Mouse (Mus musculus) kidney, postnatal 10 days (tissue): ENCODE measurements around the gene Itga9.
A peak's percentile ranks its signal among the peaks of the same experiment; 100 is the strongest.

Experiments used
- DNase-seq: peaks from one replicate; pipeline ENCODE4 v3.0.0; 2021; ENCODE audit warnings: mixed read lengths

The Itga9 gene

GRCm38 (mm10) chr9:118607701-118608401 lies 1.4 kb downstream of the Itga9 start:
- peak; percentile 36 for DNase-seq

GRCm38 (mm10) chr9:118608556-118608955 lies 2.1 kb downstream of the Itga9 start:
- no peak for DNase-seq

GRCm38 (mm10) chr9:118610060-118610459 lies 3.6 kb downstream of the Itga9 start:
- DNase-seq, result peak; percentile 72

GRCm38 (mm10) chr9:118611111-118611541 lies 4.6 kb downstream of the Itga9 start:
- DNase-seq, result peak; percentile 78

GRCm38 (mm10) chr9:118611958-118612581 lies 5.6 kb downstream of the Itga9 start:
- DNase-seq, result peak; percentile 51

- DNase-seq, result no peak
Observed at GRCm38 (mm10) chr9:118617237-118617636, 10.7 kb downstream of the Itga9 start.

- peak; percentile 56 for DNase-seq
Observed at GRCm38 (mm10) chr9:118618732-118619250, 12.3 kb downstream of the Itga9 start.

GRCm38 (mm10) chr9:118620807-118621206 lies 14.3 kb downstream of the Itga9 start:
- DNase-seq, result no peak

- no peak for DNase-seq
Observed at GRCm38 (mm10) chr9:118621691-118622090, 15.2 kb downstream of the Itga9 start.

- peak; percentile 87 for DNase-seq
Observed at GRCm38 (mm10) chr9:118622376-118623166, 16.1 kb downstream of the Itga9 start.

- DNase-seq, result no peak
Observed at GRCm38 (mm10) chr9:118623483-118623882, 17.0 kb downstream of the Itga9 start.

- DNase-seq, result no peak
Observed at GRCm38 (mm10) chr9:118624146-118624545, 17.7 kb downstream of the Itga9 start.

- peak; percentile 92 for DNase-seq
Observed at GRCm38 (mm10) chr9:118629763-118630379, 23.4 kb downstream of the Itga9 start.

- DNase-seq, result no peak
Observed at GRCm38 (mm10) chr9:118631775-118632757, 25.6 kb downstream of the Itga9 start.

GRCm38 (mm10) chr9:118632758-118633143 lies 26.3 kb downstream of the Itga9 start:
- peak; percentile 51 for DNase-seq

- DNase-seq, result no peak
Observed at GRCm38 (mm10) chr9:118638642-118639210, 32.2 kb downstream of the Itga9 start.

GRCm38 (mm10) chr9:118645698-118646355 lies 39.3 kb downstream of the Itga9 start:
- no peak for DNase-seq

- DNase-seq, result no peak
Observed at GRCm38 (mm10) chr9:118647495-118647894, 41.0 kb downstream of the Itga9 start.

GRCm38 (mm10) chr9:118650976-118651375 lies 44.5 kb downstream of the Itga9 start:
- no peak for DNase-seq

- peak; percentile 68 for DNase-seq
Observed at GRCm38 (mm10) chr9:118651939-118652338, 45.4 kb downstream of the Itga9 start.

GRCm38 (mm10) chr9:118653436-118653835 lies 46.9 kb downstream of the Itga9 start:
- no peak for DNase-seq
